Mouse (Mus musculus) cerebral cortex, adult 2 months (tissue): ENCODE measurements around the gene Kmt5b.

ENCODE experiments used
- WGBS: fragments of 180-500 bp; shearing (Covaris S2); methylation state at CpG from one replicate; pipeline ENCODE4 v1.1.7; 2018; 5-methylcytosine and 5-hydroxymethylcytosine counted together

Gene Kmt5b

DNA sequence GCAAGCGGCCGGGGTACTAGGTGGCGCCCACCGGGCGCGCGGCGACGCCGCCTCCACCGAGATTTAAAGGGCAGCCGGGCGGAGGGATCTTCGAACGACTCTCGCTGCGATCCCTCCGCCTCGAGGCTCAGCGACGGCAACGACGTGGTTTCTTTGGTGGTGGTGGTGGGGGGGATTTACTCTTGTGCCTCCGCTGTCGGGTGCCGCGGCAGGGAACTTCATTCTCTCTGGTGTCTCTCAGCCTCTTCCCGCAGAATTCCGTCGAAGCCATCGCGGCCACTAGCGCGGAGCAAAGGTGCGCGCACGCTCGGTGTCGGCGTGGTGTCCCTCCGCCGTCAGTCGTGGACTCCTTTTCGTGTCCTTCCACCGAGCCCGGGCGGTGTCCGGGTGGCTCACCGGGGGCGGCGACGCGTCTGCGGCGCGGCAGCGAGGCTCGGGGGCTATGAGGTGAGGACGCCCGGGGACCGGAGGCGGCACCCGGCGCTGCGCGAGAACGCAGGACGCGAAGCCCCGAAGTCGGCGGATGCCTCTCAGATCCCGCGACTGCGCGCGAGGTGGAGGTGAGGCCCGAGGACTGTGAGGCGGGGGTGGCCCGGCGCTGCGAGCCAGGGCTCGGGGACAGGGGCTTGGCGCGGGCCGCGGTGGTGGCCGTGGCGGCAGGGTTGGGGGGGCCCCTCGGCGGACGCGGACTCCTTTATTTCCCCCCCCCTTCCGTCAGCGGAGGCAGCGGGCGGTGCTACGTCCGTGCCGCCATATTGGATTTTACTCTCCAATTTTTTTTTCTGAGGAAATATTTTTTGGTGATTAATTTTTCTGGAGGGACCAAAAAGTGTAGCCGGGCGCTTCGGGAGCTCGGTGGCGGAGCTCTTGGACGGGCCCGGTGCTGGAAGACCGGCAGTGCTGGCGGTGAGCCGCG, 818 bp downstream of the Kmt5b start:
- WGBS: under 1% methylated on average over 109 of the region's 111 CpGs

DNA sequence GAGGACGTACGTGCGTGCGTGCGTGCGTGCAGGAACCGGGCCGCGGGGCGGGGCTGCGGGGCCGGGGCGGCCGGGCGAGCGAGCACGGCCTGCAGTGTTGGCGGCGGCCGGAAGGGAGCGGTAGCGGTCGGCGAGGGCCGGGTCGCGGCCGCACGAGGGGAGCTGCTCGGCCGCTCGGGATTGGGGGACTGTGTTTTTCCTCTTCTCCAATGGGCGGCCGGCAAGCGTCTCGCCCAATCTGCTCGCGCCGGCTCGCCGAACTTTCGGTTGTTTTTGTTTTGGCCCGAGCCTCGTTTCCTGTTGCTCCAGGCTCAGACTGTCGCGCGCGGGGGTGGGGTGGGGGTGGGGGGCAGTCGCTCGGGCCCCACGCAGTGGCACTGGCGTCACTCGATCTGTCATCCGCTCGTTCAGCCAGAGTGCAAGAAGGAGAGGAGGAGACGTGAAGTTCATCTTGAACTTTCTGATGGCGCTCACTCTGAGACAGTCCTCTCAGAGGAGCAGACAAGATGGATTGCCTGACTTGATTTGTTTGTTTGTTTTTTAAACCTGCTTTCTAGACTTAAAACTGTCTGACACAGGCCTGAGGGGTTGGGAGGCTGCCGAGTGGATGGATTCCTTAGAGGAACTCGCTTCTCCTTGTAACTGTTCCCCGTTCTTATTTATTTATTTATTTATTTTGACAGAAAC, 1.6 kb downstream of the Kmt5b start:
- WGBS: 1% methylated on average over 60 of the region's 60 CpGs

DNA sequence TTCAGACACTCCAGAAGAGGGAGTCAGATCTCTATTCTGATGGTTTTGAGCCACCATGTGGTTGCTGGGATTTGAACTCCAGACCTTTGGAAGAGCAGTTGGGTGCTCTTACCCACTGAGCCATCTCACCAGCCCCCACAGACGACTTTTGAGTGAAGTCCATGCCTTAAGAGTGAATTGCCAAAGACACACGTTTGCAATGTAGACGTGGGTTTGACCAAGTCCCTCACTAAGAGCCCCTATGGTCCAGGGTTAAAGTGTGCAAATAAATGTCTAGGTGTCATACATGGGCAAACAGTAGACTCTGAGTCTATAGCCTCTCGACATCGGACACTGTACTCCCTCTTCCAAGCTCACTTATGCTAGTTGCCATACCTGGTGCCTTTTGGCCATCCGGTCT, 2.3 kb downstream of the Kmt5b start:
- WGBS: 68% methylated on average over 6 of the region's 6 CpGs

DNA sequence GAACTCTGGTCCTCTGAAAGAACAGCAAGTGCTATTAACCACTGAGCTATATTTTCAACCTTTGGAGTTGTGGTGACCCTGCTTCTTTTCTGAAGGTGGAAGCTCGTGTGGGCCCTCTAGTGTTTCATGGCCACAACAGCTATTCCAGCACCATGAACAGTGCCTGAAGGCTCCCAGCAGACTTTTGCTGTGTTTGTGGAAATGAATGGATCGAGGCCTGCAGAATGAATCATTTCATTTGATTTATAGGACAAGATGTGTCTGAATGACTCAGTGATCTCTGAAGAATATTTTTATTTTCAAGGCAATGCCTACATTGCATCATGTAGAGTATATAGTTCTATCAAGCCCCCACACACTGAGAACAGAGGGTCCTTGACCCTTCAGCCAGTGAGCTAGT, 6.9 kb downstream of the Kmt5b start:
- 51% methylated on average over 2 of the region's 2 CpGs for WGBS

DNA sequence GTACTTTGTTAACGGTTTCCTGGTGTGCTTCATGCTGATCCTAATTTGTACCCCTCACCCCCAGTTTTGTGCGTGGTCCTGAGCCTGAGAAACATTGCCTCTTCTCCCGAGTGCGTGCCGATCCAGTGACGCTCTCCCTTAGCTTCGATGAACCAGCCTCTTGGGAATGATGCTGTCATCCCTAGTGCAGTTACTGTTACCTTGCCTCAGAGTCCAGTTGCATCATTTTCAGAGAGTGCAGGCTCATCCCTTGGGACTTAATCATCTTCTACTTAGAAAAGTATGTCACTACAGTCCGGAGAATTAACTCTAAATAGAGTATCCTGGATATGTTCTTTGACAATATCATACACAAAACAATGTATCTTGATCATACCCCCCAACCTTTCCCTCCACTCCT, 11.5 kb downstream of the Kmt5b start:
- WGBS: 84% methylated on average over 8 of the region's 8 CpGs

DNA sequence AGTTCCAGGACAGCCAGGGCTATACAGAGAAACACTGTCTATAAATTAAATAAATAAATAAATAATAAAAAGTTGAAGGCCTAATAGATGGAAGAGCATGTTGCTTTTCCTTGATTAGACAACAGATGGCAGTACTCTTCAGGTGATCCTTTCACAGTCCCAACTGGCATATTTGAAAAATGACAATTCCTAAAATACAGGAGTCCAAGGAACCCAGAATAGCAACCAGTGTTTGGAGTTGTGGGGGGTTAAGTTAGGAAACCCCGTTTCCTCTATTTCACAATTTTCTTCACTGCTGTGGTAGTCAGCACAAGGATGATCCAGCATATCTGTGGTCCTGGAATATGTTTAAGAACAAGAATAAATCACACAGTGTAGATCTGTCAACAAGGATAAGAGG, 22.9 kb downstream of the Kmt5b start:
- WGBS: 53% methylated on average over 1 of the region's 1 CpGs

DNA sequence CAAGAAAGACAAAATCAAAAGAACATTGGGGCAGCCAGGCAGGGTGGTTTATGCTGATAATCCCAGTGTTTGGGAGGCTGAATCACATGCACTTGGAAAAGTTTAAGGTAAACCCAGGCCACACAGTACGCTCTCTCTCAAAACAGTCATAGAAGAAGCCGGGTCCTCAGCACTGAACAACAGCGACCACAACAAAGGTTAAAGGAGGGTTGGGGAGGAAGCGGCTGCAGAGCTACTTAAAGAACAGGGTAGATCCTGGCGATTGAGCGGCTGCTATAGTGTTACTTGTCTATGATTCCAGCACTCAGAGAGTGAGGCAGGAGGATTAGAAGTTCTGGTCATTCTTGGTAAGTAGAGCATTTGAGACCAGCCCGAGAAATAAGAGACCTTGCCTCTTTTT, 38.3 kb downstream of the Kmt5b start:
- 91% methylated on average over 7 of the region's 7 CpGs for WGBS

DNA sequence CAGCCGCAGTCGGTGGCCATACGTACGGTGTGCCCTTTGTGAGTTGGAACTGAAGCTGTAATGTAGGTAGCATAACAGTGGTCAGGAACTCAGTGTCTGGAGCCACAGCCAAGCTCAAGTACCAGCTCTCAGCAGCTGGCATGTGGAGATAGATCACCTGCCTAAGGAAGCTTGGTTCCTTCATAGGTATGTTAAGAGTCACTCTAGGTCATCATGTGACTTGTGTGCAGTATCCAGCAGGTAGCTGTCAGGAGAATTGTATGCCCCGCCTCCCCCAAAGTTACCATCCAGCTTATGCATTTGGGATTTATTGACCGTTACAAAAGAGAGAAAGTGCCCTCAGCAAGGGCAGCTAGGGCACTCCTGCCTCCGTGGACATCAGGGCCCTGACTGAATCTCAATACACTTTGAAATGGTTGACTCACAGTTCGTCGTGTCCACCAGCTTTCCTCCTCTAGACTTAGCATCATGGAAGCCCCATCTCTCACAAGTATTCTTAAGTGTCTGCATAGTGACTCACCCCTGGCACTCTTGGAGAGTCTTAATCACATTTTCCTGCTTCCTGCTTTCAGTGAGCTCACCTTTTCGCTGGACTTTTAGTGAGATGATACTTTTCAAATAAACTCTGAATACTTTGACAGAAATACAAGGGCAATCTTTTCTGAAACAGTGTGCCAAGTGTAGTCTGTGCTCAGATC, 43.5 kb downstream of the Kmt5b start:
- 91% methylated on average over 10 of the region's 10 CpGs for WGBS

DNA sequence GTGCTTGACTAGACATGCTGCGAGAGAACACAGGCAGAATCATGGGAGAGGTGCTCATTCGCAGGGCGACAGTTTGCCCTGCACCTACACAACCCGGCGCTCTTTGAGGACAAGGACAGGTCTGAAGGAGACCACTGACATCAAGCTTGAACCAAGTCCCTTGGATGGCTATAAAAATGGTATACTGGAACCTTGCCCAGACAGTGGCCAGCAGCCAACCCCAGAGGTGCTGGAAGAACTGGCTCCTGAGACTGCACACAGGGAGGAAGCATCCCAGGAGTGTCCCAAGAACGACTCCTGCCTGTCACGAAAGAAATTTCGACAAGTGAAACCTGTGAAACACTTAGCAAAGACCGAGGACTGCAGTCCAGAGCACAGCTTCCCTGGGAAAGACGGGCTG, 47.2 kb downstream of the Kmt5b start:
- 71% methylated on average over 10 of the region's 10 CpGs for WGBS

DNA sequence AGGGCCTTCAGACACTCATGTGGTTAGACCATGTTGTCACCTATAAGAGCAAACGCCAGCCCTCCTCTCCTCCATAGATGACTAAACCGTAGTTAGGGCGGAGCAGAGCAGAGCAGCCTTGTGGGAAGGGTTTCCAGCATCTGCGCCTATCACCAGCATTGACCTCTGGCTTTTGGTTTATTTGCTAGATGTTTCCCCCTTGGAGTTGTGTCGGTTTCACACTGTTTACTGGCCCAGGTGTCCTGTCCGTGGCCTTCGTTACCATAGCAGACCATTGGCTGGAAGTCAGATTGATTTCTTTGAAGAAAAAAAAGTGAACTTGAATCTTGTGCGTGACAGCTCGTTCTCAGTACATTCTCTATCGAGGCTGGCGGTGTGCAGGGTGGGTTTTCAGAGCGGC, 48.6 kb downstream of the Kmt5b start:
- 82% methylated on average over 12 of the region's 12 CpGs for WGBS

DNA sequence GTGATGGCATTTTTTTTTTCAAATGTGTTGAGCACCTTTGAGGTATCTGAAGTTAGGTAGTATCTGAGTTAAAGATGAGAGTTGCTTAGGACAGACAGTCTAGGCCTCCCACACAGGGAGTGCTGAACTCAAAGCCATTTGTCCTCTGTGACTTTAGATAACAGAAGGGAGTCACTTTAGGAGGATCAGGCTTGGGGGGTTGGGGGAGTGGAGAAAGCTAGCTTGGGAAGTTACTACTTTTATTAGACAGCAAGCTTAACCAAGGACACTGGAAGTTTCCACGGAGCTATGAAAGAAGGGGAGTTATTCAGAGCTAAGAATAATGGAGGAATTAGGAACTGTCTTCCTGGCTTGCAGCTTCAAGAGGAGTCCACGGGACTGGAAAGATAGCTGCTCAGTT, 51.9 kb downstream of the Kmt5b start:
- WGBS: 58% methylated on average over 2 of the region's 2 CpGs

DNA sequence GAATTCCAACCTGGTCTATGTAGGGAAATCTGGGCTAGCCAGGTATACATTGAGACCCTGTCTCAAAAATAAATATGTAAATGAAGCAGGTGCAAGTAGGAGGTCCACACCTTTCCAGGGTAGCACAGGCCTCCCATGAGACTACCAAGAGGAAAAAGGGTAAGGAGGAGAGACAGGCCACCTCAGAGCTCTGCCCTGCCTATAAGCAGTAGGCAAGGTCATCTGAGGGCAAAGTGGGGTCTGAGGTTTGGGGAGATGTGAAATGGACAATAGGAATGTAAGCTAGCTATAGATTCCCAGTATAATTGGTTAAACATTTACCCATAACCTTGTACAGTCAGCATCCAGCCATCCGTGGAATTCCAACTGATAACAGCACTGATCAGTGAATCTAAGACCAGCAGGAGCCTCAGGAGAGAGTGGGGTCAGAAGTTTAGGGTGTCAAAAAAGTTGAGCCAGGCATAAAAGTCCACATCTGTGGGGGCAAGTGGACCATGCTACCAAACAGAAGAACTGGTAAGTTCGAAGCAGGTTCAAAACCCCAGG, 52.8 kb downstream of the Kmt5b start:
- WGBS: 78% methylated on average over 2 of the region's 2 CpGs

DNA sequence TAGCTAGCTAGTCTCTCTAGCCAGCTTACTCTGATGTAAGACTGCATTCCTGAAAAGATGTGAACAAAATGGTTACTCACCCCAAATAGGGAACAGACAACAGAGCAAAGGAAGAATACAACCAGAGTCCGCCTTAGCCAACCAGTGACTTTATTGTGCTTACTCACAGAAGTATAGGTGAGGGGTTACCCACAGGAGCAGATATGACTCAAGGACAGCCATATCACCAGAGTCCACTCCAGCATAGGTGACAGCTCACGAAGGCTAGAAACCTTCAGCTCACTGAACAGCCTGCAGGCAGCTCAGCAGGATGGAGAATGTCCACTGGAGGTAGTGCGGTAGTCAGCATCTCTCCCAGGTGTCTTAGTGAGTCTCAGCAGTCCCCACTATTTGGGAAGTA, 62.6 kb downstream of the Kmt5b start:
- 88% methylated on average over 3 of the region's 3 CpGs for WGBS

DNA sequence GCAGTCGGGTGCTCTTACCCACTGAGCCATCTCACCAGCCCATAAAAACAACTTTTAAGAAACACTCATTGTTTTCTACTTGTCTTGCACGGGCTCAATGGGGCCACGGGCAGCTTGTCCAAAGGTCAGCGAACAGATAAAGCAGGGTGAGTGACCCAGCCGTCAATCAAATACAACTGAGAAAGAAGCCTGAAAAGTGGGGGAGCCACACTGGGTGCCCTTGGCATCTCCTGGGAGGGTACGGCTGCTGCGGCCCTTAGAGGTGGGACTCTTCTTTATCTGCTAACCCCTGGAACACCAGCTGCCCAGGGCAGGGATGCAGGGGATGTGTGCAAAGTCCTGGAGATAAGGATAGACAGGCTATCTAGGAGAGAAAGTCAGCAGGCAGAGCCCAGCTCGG, 64.5 kb downstream of the Kmt5b start:
- WGBS: 88% methylated on average over 8 of the region's 8 CpGs

DNA sequence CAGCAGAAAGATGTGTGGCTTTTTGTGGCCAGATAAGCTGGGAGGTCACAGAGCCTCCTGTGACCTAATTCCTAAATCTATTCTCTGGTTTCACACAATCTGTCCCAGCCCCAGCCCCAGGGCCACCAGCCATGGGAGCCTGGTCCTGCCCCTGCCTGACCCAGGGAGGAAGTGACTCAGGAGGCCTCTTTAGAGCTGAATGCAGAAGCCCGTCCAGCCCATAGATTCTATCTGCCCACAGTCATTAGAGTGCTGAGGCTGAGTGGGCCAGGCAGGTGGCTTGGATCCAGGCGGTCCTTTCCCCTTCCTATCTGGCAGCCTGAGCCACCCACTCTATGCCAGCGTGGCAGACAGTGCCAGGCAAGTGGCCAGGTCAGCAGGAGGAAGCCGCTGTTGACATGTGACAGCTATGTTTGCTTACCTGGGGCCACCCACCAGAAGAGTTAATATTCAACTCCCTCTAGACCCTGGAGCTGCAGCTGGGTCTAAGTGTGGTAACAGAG, 65.7 kb downstream of the Kmt5b start:
- WGBS: 42% methylated on average over 4 of the region's 4 CpGs

DNA sequence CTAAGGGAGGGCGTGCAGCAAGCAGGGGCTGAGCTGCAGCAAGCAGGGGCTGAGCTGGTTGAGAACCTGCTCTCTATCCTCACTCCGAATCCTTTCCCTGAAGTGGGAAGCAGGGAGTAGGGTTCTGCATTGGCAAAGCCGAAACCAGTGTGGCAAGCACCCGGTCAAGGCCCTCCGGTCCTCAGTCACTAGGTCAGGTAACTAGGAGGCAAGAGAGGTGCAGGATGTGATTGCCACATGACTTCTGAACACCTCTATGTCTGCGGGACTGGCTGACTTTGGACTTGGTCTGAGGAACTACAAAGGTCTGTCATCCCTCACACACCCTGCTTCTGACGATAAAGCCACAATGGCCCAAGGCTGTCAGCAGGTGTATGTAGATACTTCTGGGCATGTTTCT, 67.1 kb downstream of the Kmt5b start:
- WGBS: 96% methylated on average over 7 of the region's 7 CpGs

DNA sequence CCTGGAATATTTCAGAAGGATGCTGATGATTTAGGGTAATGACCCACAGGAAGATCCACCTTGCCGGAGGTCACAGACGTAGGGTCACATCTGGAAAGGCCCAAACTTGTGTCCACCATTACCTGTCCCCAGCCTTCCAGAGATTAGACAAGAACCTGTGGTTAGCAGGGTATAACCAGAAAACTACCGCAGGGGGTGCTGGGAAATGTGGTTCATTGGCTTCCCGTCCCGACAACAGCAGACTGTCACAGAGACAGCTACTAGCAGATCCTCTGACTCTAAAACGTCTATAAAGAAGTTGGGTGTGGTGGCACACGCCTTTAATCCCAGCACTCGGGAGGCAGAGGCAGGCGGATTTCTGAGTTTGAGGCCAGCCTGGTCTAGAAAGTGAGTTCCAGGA, 69.6 kb downstream of the Kmt5b start:
- WGBS: 96% methylated on average over 9 of the region's 9 CpGs

DNA sequence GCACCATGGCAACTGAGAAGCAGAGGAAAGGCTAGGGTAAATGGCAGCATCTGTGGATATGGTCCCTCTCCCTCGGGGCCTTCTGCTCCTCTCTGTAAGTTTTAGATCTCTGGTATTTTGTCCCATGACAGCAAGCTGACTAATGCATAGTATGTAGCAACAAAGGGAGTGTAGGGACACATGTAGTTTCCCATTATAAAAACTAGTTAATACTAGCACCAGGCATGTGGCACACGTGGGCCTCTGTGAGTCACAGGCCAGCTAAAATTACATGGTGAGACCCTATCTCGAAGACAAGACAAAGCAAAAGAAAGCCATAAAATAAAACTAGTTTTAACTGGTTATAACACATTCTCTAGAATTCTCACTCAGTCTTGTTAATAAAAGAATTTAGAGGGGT, 71.7 kb downstream of the Kmt5b start:
- 82% methylated on average over 3 of the region's 3 CpGs for WGBS

DNA sequence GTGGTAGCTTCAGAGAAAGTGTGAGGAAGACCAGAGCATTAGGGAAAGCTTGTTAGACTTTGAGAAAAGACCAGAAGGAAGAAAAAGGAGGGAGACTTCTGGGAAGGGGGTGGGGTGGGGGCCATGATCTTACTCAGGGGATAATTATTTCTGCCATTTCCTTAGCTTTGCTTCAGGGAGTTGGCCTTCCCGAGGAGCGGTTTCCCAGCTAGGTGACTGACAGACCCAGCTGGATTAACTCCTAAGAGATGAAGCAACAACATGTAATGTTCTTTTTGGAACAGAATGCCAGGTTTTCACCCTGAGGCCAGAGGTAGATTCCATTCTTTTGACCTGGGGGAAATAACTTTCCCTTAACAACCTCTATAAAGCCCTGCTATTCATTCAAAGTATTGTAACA, 72.5 kb downstream of the Kmt5b start:
- 71% methylated on average over 2 of the region's 2 CpGs for WGBS

DNA sequence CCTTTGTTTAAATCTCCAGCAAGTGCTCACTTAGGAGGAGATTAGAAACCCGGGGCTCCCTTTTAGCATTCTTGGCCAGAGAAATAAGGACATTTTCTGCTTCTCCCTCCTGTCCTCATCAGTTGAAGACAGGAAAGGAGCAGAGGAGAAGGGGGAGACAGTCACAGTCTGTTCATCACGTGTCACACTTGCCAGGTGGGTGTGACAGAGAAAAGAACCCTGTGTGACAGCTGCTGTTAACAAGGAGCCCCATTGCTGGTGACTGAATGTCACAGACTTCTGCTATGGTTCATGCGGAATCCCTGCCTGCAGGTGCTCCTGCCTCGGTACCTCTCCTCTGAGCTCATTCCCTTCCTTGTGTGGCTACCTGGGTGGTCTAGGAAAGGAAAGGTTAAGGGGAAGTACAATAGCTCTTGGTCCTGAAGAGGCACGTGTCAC, 73.0 kb downstream of the Kmt5b start:
- WGBS: 52% methylated on average over 5 of the region's 5 CpGs

DNA sequence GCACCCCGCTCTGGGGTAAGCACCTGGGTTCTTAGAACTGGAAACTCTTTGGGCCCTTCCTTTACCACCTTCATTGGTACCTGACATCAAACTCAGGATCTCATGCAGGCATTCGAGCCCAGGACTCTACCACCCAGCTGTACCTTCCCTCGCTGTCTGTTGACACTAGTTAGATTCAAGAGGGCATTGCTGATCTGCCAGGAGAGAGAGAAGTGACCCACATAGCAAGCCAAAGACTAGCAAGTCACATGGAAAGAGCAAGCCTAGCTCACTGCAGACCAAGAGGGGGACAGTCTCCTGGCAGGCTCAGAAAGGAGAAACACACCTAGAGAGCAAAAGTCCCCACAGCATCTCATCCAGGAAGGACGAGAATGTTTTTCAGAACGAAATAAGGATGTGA, 73.5 kb downstream of the Kmt5b start:
- 83% methylated on average over 5 of the region's 5 CpGs for WGBS
